Mouse (Mus musculus): Measurements from ENCODE around the gene Cactin.
A peak's percentile ranks its signal among the peaks of the same experiment; 100 is the strongest.

Cactin gene

GRCm38 (mm10) chr10:81319741-81320549 lies 958 bp upstream of the Cactin start:
- DNase-seq (ENCODE audit: low spot score): peak; percentile 100

GRCm38 (mm10) chr10:81321436-81321835 lies 533 bp downstream of the Cactin start:
- DNase-seq (ENCODE audit: low spot score): no peak

- no peak for DNase-seq (ENCODE audit: low spot score)
Measured at GRCm38 (mm10) chr10:81322444-81322843, 1.5 kb downstream of the Cactin start.

- DNase-seq (ENCODE audit: low spot score): no peak
Measured at GRCm38 (mm10) chr10:81323141-81323775, 2.4 kb downstream of the Cactin start.

GRCm38 (mm10) chr10:81323791-81324530 lies 3.1 kb downstream of the Cactin start:
- DNase-seq (ENCODE audit: low spot score): no peak

- DNase-seq (ENCODE audit: low spot score): no peak
Measured at GRCm38 (mm10) chr10:81325176-81325575, 4.3 kb downstream of the Cactin start.

- DNase-seq (ENCODE audit: low spot score): no peak
Measured at GRCm38 (mm10) chr10:81325781-81326180, 4.9 kb downstream of the Cactin start.

GRCm38 (mm10) chr10:81326858-81327257 lies 6.0 kb downstream of the Cactin start:
- DNase-seq (ENCODE audit: low spot score): no peak

GRCm38 (mm10) chr10:81327959-81328358 lies 7.1 kb downstream of the Cactin start:
- no peak for DNase-seq (ENCODE audit: low spot score)

GRCm38 (mm10) chr10:81328386-81328785 lies 7.5 kb downstream of the Cactin start, which contains the start of gene Tbxa2r:
Gene Tbxa2r, plus strand, starts transcription at chr10:81328731.
- DNase-seq (ENCODE audit: low spot score): no peak

- DNase-seq (ENCODE audit: low spot score): no peak
Measured at GRCm38 (mm10) chr10:81329194-81329975, 8.5 kb downstream of the Cactin start.

GRCm38 (mm10) chr10:81330007-81330406 lies 9.1 kb downstream of the Cactin start:
- no peak for DNase-seq (ENCODE audit: low spot score)

GRCm38 (mm10) chr10:81332277-81332676 lies 11.4 kb downstream of the Cactin start:
- DNase-seq (ENCODE audit: low spot score): no peak

- no peak for DNase-seq (ENCODE audit: low spot score)
Measured at GRCm38 (mm10) chr10:81334324-81334723, 13.4 kb downstream of the Cactin start.

GRCm38 (mm10) chr10:81335393-81336340 lies 14.8 kb downstream of the Cactin start:
- no peak for DNase-seq (ENCODE audit: low spot score)

- DNase-seq (ENCODE audit: low spot score): no peak
Measured at GRCm38 (mm10) chr10:81336558-81336957, 15.7 kb downstream of the Cactin start.

GRCm38 (mm10) chr10:81340551-81341332 lies 19.8 kb downstream of the Cactin start:
- DNase-seq (ENCODE audit: low spot score): no peak

GRCm38 (mm10) chr10:81341333-81341949 lies 20.5 kb downstream of the Cactin start:
- DNase-seq (ENCODE audit: low spot score): no peak

GRCm38 (mm10) chr10:81342686-81343505 lies 22.0 kb downstream of the Cactin start, which contains the start of gene Gipc3:
Gene Gipc3, minus strand, starts transcription at chr10:81343266.
- DNase-seq (ENCODE audit: low spot score): no peak

All from yolk sac, embryonic 10.5 days (tissue).